Comparison of ENCODE assay signal across 10 mouse cellular contexts in the genomic region with DNA sequence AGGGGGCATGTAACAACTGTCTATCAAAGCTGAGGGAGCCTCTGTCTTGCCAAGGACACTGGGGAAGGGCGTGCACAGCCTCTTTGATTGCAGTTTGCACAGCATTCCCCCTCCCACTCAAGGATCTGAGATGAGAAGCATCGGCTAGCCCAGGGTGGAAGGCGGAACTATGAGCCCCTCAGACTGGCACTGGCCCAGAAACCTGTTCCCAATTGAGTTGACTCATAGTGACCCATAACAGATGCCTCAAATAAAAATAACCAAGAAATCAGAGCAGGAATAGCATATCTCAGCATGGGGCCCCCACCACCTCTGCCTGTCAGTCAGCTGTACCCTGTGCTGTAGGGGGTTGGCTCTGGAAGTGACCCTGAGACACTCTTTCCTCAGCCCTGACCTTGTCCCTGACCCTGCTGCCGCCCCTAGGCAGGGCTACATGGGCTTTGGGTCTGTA.
DNase-seq lines count a peak whose midpoint lies in the region; ATAC-seq and TF ChIP-seq lines count a peak whose summit lies in the region.
"Had no signal": no experiment of that assay in that cellular context is flagged by ENCODE, and none has a peak within 500 bp of the region (broad histone marks: within the 10 kb centered on the region; RNA-seq: fewer than 3 reads in every experiment).

No protein-coding gene starts in this region.

- TF ChIP-seq CTCF in stomach, postnatal 0 days (IDR thresholded peaks at IDR 0.05; ENCODE audit: low read depth), result no peak

- peaks cover 15% of the 10 kb centered on the region for H3K4me1 ChIP-seq in heart, embryonic 15.5 days (replicated peaks)
- no peaks in the 10 kb centered on the region for H3K4me1 ChIP-seq in stomach, embryonic 14.5 days (ENCODE audit: control insufficient read depth, insufficient read depth, low read length)
- no peaks in the 10 kb centered on the region for H3K4me1 ChIP-seq in stomach, postnatal 0 days (replicated peaks; ENCODE audit: control insufficient read depth, insufficient read depth)
- H3K4me1 ChIP-seq in embryonic facial prominence, embryonic 11.5 days (ENCODE audit: control insufficient read depth, insufficient read depth, low read length), result no peaks in the 10 kb centered on the region
- no peaks in the 10 kb centered on the region for H3K4me1 ChIP-seq in intestine, embryonic 16.5 days (ENCODE audit: control insufficient read depth, insufficient read depth, low read length)

- H3K4me2 ChIP-seq in heart, embryonic 15.5 days, result no peak overlapping the region
- no peak overlapping the region for H3K4me2 ChIP-seq in stomach, embryonic 14.5 days (replicated peaks; ENCODE audit: low read depth, low read length)
- no peak overlapping the region for H3K4me2 ChIP-seq in stomach, postnatal 0 days (replicated peaks; ENCODE audit: low read depth)
- no peak overlapping the region for H3K4me2 ChIP-seq in embryonic facial prominence, embryonic 11.5 days (ENCODE audit: low read depth, low read length)
- peak overlapping the region; percentile 50 for H3K4me2 ChIP-seq in myocyte (ENCODE audit: low read depth)
- H3K4me2 ChIP-seq in intestine, embryonic 16.5 days (ENCODE audit: low read depth, low read length), result no peak overlapping the region
- H3K4me2 ChIP-seq: lung, embryonic 14.5 days had no signal

- ATAC-seq in heart, embryonic 15.5 days (replicated peaks; ENCODE audit: insufficient number of reproducible peaks, insufficient read depth, low FRiP score, low read depth), result peak; percentile 74
- 0 out of 2 replicates have a peak, but pooled peaks have one; percentile 56 for ATAC-seq in stomach, embryonic 14.5 days (ENCODE audit: insufficient number of reproducible peaks, insufficient read depth, low FRiP score, low read depth)
- ATAC-seq in stomach, postnatal 0 days (ENCODE audit: low FRiP score, low TSS enrichment), result no peak
- ATAC-seq in embryonic facial prominence, embryonic 11.5 days (replicated peaks; ENCODE audit: insufficient number of reproducible peaks, low FRiP score, low TSS enrichment, low read depth), result peak; percentile 70
- ATAC-seq in intestine, embryonic 16.5 days, result no peak

- no peak overlapping the region for H3ac ChIP-seq in myocyte (ENCODE audit: control insufficient read depth, insufficient read length)

- no peak for TF ChIP-seq EP300 in stomach, postnatal 0 days (optimal IDR thresholded peaks at IDR 0.05)

- no peaks in the 10 kb centered on the region for H3K27me3 ChIP-seq in heart, embryonic 15.5 days
- no peaks in the 10 kb centered on the region for H3K27me3 ChIP-seq in stomach, embryonic 14.5 days (ENCODE audit: control insufficient read depth, insufficient read depth, low read length)
- no peaks in the 10 kb centered on the region for H3K27me3 ChIP-seq in stomach, postnatal 0 days (ENCODE audit: control insufficient read depth, insufficient read depth, low read length)
- no peaks in the 10 kb centered on the region for H3K27me3 ChIP-seq in embryonic facial prominence, embryonic 11.5 days (ENCODE audit: control insufficient read depth, insufficient read depth, low read length)
- no peaks in the 10 kb centered on the region for H3K27me3 ChIP-seq in myocyte (ENCODE audit: control insufficient read depth, insufficient read depth, insufficient read length)
- H3K27me3 ChIP-seq in intestine, embryonic 16.5 days (replicated peaks; ENCODE audit: control insufficient read depth, insufficient read depth, low read length), result no peaks in the 10 kb centered on the region

- no peak for DNase-seq in heart, postnatal 36 days
- DNase-seq in stomach, postnatal 0 days (ENCODE audit: low spot score), result no peak
- peak; percentile 67 for DNase-seq in embryonic facial prominence, embryonic 11.5 days (ENCODE audit: low spot score)
- DNase-seq in kidney, adult 9 months, result no peak
- DNase-seq: kidney, adult 8-10 months; lung, embryonic 14.5 days had no signal

- 33% methylated on average over 4 of the region's 4 CpGs for WGBS in heart, embryonic 15.5 days
- WGBS in stomach, embryonic 14.5 days, result 64% methylated on average over 4 of the region's 4 CpGs
- 61% methylated on average over 4 of the region's 4 CpGs for WGBS in stomach, postnatal 0 days
- WGBS in embryonic facial prominence, embryonic 11.5 days, result 31% methylated on average over 4 of the region's 4 CpGs
- 50% methylated on average over 4 of the region's 4 CpGs for WGBS in intestine, embryonic 16.5 days

- peaks cover 10% of the 10 kb centered on the region; the same call in 1 of the 2 replicates for H3K36me3 ChIP-seq in heart, embryonic 15.5 days
- no peaks in the 10 kb centered on the region for H3K36me3 ChIP-seq in stomach, embryonic 14.5 days (ENCODE audit: control insufficient read depth, insufficient read depth, low read length)
- peaks cover 6% of the 10 kb centered on the region; the same call in 1 of the 2 replicates for H3K36me3 ChIP-seq in stomach, postnatal 0 days (ENCODE audit: control insufficient read depth, insufficient read depth, low read length)
- no peaks in the 10 kb centered on the region for H3K36me3 ChIP-seq in embryonic facial prominence, embryonic 11.5 days (replicated peaks; ENCODE audit: control insufficient read depth, insufficient read depth, low read depth, low read length)
- H3K36me3 ChIP-seq in myocyte (ENCODE audit: control insufficient read depth, insufficient read depth), result peaks cover 14% of the 10 kb centered on the region
- peaks cover 4% of the 10 kb centered on the region; the same call in 1 of the 2 replicates for H3K36me3 ChIP-seq in intestine, embryonic 16.5 days (ENCODE audit: control insufficient read depth, insufficient read depth, low read length)

- H3K9me3 ChIP-seq in heart, embryonic 15.5 days (replicated peaks), result no peaks in the 10 kb centered on the region
- H3K9me3 ChIP-seq in stomach, embryonic 14.5 days (ENCODE audit: control insufficient read depth, low read depth, low read length), result no peaks in the 10 kb centered on the region
- H3K9me3 ChIP-seq in stomach, postnatal 0 days (ENCODE audit: control insufficient read depth, low read length), result no peaks in the 10 kb centered on the region
- H3K9me3 ChIP-seq in embryonic facial prominence, embryonic 11.5 days (replicated peaks; ENCODE audit: control insufficient read depth, low read length), result no peaks in the 10 kb centered on the region
- H3K9me3 ChIP-seq in intestine, embryonic 16.5 days (ENCODE audit: control insufficient read depth, low read length), result no peaks in the 10 kb centered on the region

- peak overlapping the region; percentile 72 for H3K27ac ChIP-seq in heart, embryonic 15.5 days
- no peak overlapping the region for H3K27ac ChIP-seq in stomach, embryonic 14.5 days (ENCODE audit: low read length)
- no peak overlapping the region for H3K27ac ChIP-seq in stomach, postnatal 0 days (replicated peaks)
- no peak overlapping the region for H3K27ac ChIP-seq in embryonic facial prominence, embryonic 11.5 days (replicated peaks; ENCODE audit: low read depth, low read length)
- H3K27ac ChIP-seq in intestine, embryonic 16.5 days (ENCODE audit: low read length), result no peak overlapping the region

- no peak overlapping the region for H3K9ac ChIP-seq in heart, embryonic 15.5 days
- no peak overlapping the region for H3K9ac ChIP-seq in stomach, embryonic 14.5 days (replicated peaks; ENCODE audit: low read depth, low read length)
- no peak overlapping the region for H3K9ac ChIP-seq in stomach, postnatal 0 days (ENCODE audit: low read length)
- H3K9ac ChIP-seq in embryonic facial prominence, embryonic 11.5 days (replicated peaks; ENCODE audit: low read length), result no peak overlapping the region
- no peak overlapping the region for H3K9ac ChIP-seq in intestine, embryonic 16.5 days (ENCODE audit: low read depth, low read length)
- H3K9ac ChIP-seq: lung, embryonic 14.5 days had no signal

- H3K4me3 ChIP-seq in heart, embryonic 15.5 days, result no peak overlapping the region
- H3K4me3 ChIP-seq in stomach, embryonic 14.5 days (ENCODE audit: low read depth, low read length), result no peak overlapping the region
- no peak overlapping the region for H3K4me3 ChIP-seq in stomach, postnatal 0 days (ENCODE audit: low read depth, low read length)
- H3K4me3 ChIP-seq in embryonic facial prominence, embryonic 11.5 days (ENCODE audit: low read depth, low read length), result no peak overlapping the region
- no peak overlapping the region for H3K4me3 ChIP-seq in myocyte
- no peak overlapping the region for H3K4me3 ChIP-seq in intestine, embryonic 16.5 days (ENCODE audit: low read length)

- intact Hi-C loops in heart, postnatal 36 days (cut with DNase I), result no loop called here

- TF ChIP-seq POLR2A in myocyte (IDR thresholded peaks at IDR 0.05; ENCODE audit: insufficient read length, low read depth), result no peak

- H3K79me2 ChIP-seq in myocyte (ENCODE audit: control insufficient read depth, insufficient read depth), result no peaks in the 10 kb centered on the region

TF ChIP-seq in myocyte, 11 proteins besides CTCF, POLR2A, EP300 and RAD21:
- TF ChIP-seq SRF (IDR thresholded peaks at IDR 0.05; ENCODE audit: control insufficient read depth, insufficient read length, low read depth) (no peak), TCF12 (IDR thresholded peaks at IDR 0.05; ENCODE audit: insufficient read depth, poor library complexity, severe bottlenecking) (peak; percentile 62), E2F4 (IDR thresholded peaks at IDR 0.05; ENCODE audit: insufficient read depth) (no peak), USF1 (IDR thresholded peaks at IDR 0.05; ENCODE audit: low read depth) (no peak), MYOD1 (IDR thresholded peaks at IDR 0.05; ENCODE audit: control insufficient read depth in 1 of 3, insufficient read length in 2 of 3, low read depth in 2 of 3) (peak in 2 of 3 experiments; percentile 63 to 86), POLR2AphosphoS2 (IDR thresholded peaks at IDR 0.05; ENCODE audit: insufficient read length, low read depth) (no peak), TCF3 (IDR thresholded peaks at IDR 0.05; ENCODE audit: insufficient read length, low read depth) (no peak), MAX (IDR thresholded peaks at IDR 0.05; ENCODE audit: low read depth) (no peak), REST (IDR thresholded peaks at IDR 0.05; ENCODE audit: insufficient read depth, insufficient read length) (no peak), MYOG (IDR thresholded peaks at IDR 0.05; ENCODE audit: control insufficient read depth in 1 of 3, insufficient read depth in 1 of 3, insufficient read length in 2 of 3, low read depth in 2 of 3) (peak in 2 of 3 experiments; percentile 21 to 77), CEBPB (IDR thresholded peaks at IDR 0.05; ENCODE audit: insufficient read depth, poor library complexity, severe bottlenecking) (no peak)

Comparison
In these comparisons a context has a peak if more than half of its experiments do, and no peak if none do; other contexts are left out.
1. ATAC-seq: peak in heart, embryonic 15.5 days (single experiment), stomach, embryonic 14.5 days (single experiment) and embryonic facial prominence, embryonic 11.5 days (single experiment); none in stomach, postnatal 0 days (single experiment) and intestine, embryonic 16.5 days (single experiment).